16 mouse cellular contexts compared by ENCODE assay signal in genomic region chr17:50084721-50085120, GRCm38 (mm10).
"Had no signal": no experiment of that assay in that cellular context is flagged by ENCODE, and none has a peak within 500 bp of the region (broad histone marks: within the 10 kb centered on the region; RNA-seq: fewer than 3 reads in every experiment).

No protein-coding gene starts in this region.

- H3K4me3 ChIP-seq: layer of hippocampus, adult 2 months; liver, embryonic 15.5 days; lung, embryonic 15.5 days; megakaryocyte, embryonic 14.5 days; midbrain, embryonic 10.5 days; midbrain, embryonic 13.5 days; stomach, embryonic 15.5 days had no signal

- H3K27ac ChIP-seq: layer of hippocampus, adult 2 months; liver, embryonic 15.5 days; lung, embryonic 15.5 days; midbrain, embryonic 10.5 days; midbrain, embryonic 13.5 days; stomach, embryonic 15.5 days had no signal

- H3K36me3 ChIP-seq: liver, embryonic 15.5 days; lung, embryonic 15.5 days; midbrain, embryonic 10.5 days; midbrain, embryonic 13.5 days; stomach, embryonic 15.5 days had no signal

- H3K9ac ChIP-seq: liver, embryonic 15.5 days; lung, embryonic 15.5 days; midbrain, embryonic 13.5 days; stomach, embryonic 15.5 days had no signal

- H3K4me2 ChIP-seq: liver, embryonic 15.5 days; lung, embryonic 15.5 days; midbrain, embryonic 13.5 days; stomach, embryonic 15.5 days had no signal

- DNase-seq: kidney, adult 18-20 months; kidney, adult 9 months; kidney, postnatal 14 days; layer of hippocampus, adult 9-11 months; lung, adult 18-20 months; lung, postnatal 10 days; lung, postnatal 36 days; right cerebral cortex, postnatal 25 days had no signal

- H3K4me1 ChIP-seq: liver, embryonic 15.5 days; lung, embryonic 15.5 days; stomach, embryonic 15.5 days had no signal

- H3K27me3 ChIP-seq: liver, embryonic 15.5 days; lung, embryonic 15.5 days; midbrain, embryonic 13.5 days; stomach, embryonic 15.5 days had no signal

- H3K9me3 ChIP-seq: liver, embryonic 15.5 days; lung, embryonic 15.5 days; megakaryocyte, embryonic 14.5 days; midbrain, embryonic 10.5 days; midbrain, embryonic 13.5 days; stomach, embryonic 15.5 days had no signal

- ATAC-seq: intestine, embryonic 16.5 days; midbrain, embryonic 13.5 days had no signal
